Mouse (Mus musculus) neural tube, embryonic 14.5 days (tissue): ENCODE results near the gene Madcam1. TPM values are rescaled to one million over a fixed set of nuclear protein-coding genes. Genes with fewer than 3 reads are reported as not detected.

ENCODE experiments used
- ATAC-seq: fragments of 200-750 bp; cut with Nextera tagmentation; 2 replicates; pipeline ENCODE4 v1.8.0; 2017; ENCODE audit warnings: low read depth, mild to moderate bottlenecking, moderate TSS enrichment, moderate library complexity
- H3K27ac ChIP-seq: fragments of 300-500 bp; sonication (generic); 2 replicates; pipeline ENCODE4 v1.5.1; 2014; ENCODE audit warnings: low read depth, mild to moderate bottlenecking, control low read depth, low read length, moderate library complexity, mixed read lengths
- H3K27me3 ChIP-seq: fragments of 300-500 bp; sonication (generic); 2 replicates; pipeline ENCODE4 v1.6.1; 2014; ENCODE audit warnings: low read length; ENCODE audit not compliant: control insufficient read depth, insufficient read depth
- H3K36me3 ChIP-seq: fragments of 300-500 bp; sonication (generic); 2 replicates; pipeline ENCODE4 v1.6.1; 2014; ENCODE audit warnings: low read length, mixed read lengths; ENCODE audit not compliant: control insufficient read depth, insufficient read depth
- H3K4me1 ChIP-seq: fragments of 300-500 bp; sonication (generic); 2 replicates; pipeline ENCODE4 v1.6.1; 2014; ENCODE audit warnings: low read length; ENCODE audit not compliant: control insufficient read depth, insufficient read depth
- H3K4me2 ChIP-seq: fragments of 300-500 bp; sonication (generic); 2 replicates; pipeline ENCODE4 v1.6.1; 2014; ENCODE audit warnings: mild to moderate bottlenecking, low read depth, low read length, control low read depth
- H3K4me3 ChIP-seq: fragments of 300-500 bp; sonication (generic); 2 replicates; pipeline ENCODE4 v1.5.1; 2014; ENCODE audit warnings: low read depth, low read length, control low read depth, mixed read lengths
- H3K9ac ChIP-seq: fragments of 300-500 bp; sonication (generic); replicated peaks from 2 replicates; pipeline ENCODE4 v1.6.1; 2014; ENCODE audit warnings: low read depth, mild to moderate bottlenecking, control low read depth, low read length, mixed read lengths
- H3K9me3 ChIP-seq: fragments of 300-500 bp; sonication (generic); 2 replicates; pipeline ENCODE4 v1.6.1; 2016; ENCODE audit warnings: low read length; ENCODE audit not compliant: control insufficient read depth
- WGBS: fragments of 180-500 bp; shearing (Covaris S2); extraction: QIAGEN DNeasy Blood & Tissue Kit; methylation state at CpG from one replicate; pipeline ENCODE4 v1.1.7; 2014; 5-methylcytosine and 5-hydroxymethylcytosine counted together
- polyA plus RNA-seq: library from polyadenylated mRNA; unstranded; fragments of >200 nt; fragmentation: Nextera tagmentation; extraction: Ambion mirVana; gene quantifications from 2 replicates; pipeline ENCODE4 v1.2.1, GENCODE M21; 2014

Madcam1 gene
- polyA plus RNA-seq, 1 experiment from 2014 or later, result 0.82 TPM

GRCm38 (mm10) chr10:79717640-79718357 is 53.4 kb downstream of the Madcam1 start:
- H3K9ac ChIP-seq, result no peak overlapping the region; the same call in 1 of the 2 replicates
- 0 out of 2 replicates have a peak, but pooled peaks cover 4% of the 10 kb centered on the region for H3K4me1 ChIP-seq
- no peaks in the 10 kb centered on the region for H3K36me3 ChIP-seq
- 4% methylated on average over 43 of the region's 43 CpGs for WGBS
- H3K27ac ChIP-seq, result no peak overlapping the region
- peak overlapping the region; percentile 65 for H3K4me3 ChIP-seq
- ATAC-seq, result no peak
- H3K9me3 ChIP-seq, result no peaks in the 10 kb centered on the region
- peak overlapping the region; percentile 81 for H3K4me2 ChIP-seq
- H3K27me3 ChIP-seq, result peaks cover 30% of the 10 kb centered on the region

Other genes starting within 250 kb of the Madcam1 start
- gene Vmn2r83, start 195.8 kb upstream of the Madcam1 start, polyA plus RNA-seq, result not detected in 2 replicates
- gene Plpp2, start 130.8 kb upstream of the Madcam1 start, polyA plus RNA-seq, result 18.3 and 22.6 TPM in 2 replicates
- 54.2 and 59.9 TPM in 2 replicates for gene Mier2, start 109.4 kb upstream of the Madcam1 start, polyA plus RNA-seq
- not detected in 2 replicates for gene Theg, start 77.2 kb upstream of the Madcam1 start, polyA plus RNA-seq
- gene C2cd4c, start 50.5 kb upstream of the Madcam1 start, polyA plus RNA-seq, result 0.66 and 1.3 TPM in 2 replicates
- 16.7 and 22.8 TPM in 2 replicates for gene Shc2, start 26.6 kb upstream of the Madcam1 start, polyA plus RNA-seq
- not detected in 2 replicates for gene Odf3l2, start 18.8 kb upstream of the Madcam1 start, polyA plus RNA-seq
- gene Tpgs1, start 4.8 kb downstream of the Madcam1 start, polyA plus RNA-seq, result 104 and 118 TPM in 2 replicates
- 69.7 and 74.6 TPM in 2 replicates for gene Cdc34, start 17.6 kb downstream of the Madcam1 start, polyA plus RNA-seq
- gene Gzmm, start 24.5 kb downstream of the Madcam1 start, polyA plus RNA-seq, result 1.1 and 1.3 TPM in 2 replicates
- gene Bsg, start 39.9 kb downstream of the Madcam1 start, polyA plus RNA-seq, result 800 and 802 TPM in 2 replicates
- 2.7 and 3.7 TPM in 2 replicates for gene Hcn2, start 52.1 kb downstream of the Madcam1 start, polyA plus RNA-seq
- gene Polrmt, start 82.0 kb downstream of the Madcam1 start, polyA plus RNA-seq, result 34.9 and 36.7 TPM in 2 replicates
- 2.0 and 2.3 TPM in 2 replicates for gene Fgf22, start 90.5 kb downstream of the Madcam1 start, polyA plus RNA-seq
- gene Rnf126, start 102.4 kb downstream of the Madcam1 start, polyA plus RNA-seq, result 89.3 and 93.7 TPM in 2 replicates
- gene Fstl3, start 112.7 kb downstream of the Madcam1 start, polyA plus RNA-seq, result 1.7 and 2.3 TPM in 2 replicates
- gene Prss57, start 126.4 kb downstream of the Madcam1 start, polyA plus RNA-seq, result not detected in 2 replicates
- 233 and 247 TPM in 2 replicates for gene Palm, start 129.0 kb downstream of the Madcam1 start, polyA plus RNA-seq
- 0.35 and 0.36 TPM in 2 replicates for gene Misp, start 156.4 kb downstream of the Madcam1 start, polyA plus RNA-seq
- 36.9 and 53.5 TPM in 2 replicates for gene Ptbp1, start 189.9 kb downstream of the Madcam1 start, polyA plus RNA-seq
- 11.1 and 12.4 TPM in 2 replicates for gene Prtn3, start 209.9 kb downstream of the Madcam1 start, polyA plus RNA-seq
- gene Plppr3, start 210.1 kb downstream of the Madcam1 start, polyA plus RNA-seq, result 299 and 327 TPM in 2 replicates
- gene Elane, start 221.7 kb downstream of the Madcam1 start, polyA plus RNA-seq, result 0.55 TPM in 1 of 2 replicates, not detected in the other
- gene Cfd, start 226.3 kb downstream of the Madcam1 start, polyA plus RNA-seq, result not detected in 2 replicates
- gene Med16, start 244.4 kb downstream of the Madcam1 start, polyA plus RNA-seq, result 33.2 and 38.7 TPM in 2 replicates
- 5.9 and 9.1 TPM in 2 replicates for gene Gm26602, start 246.3 kb downstream of the Madcam1 start, polyA plus RNA-seq